Mouse (Mus musculus) intestine, postnatal 0 days (tissue): ENCODE measurements around the gene Rab1b. TPM values are rescaled to one million over a fixed set of nuclear protein-coding genes. Genes with fewer than 3 reads are reported as not detected.
A peak's percentile ranks its signal among the peaks of the same experiment; 100 is the strongest.

Source experiments
- ATAC-seq: fragments of 200-750 bp; cut with Nextera tagmentation; 2 replicates; pipeline ENCODE4 v1.8.0; 2017; ENCODE audit warnings: mild to moderate bottlenecking, moderate TSS enrichment, moderate library complexity
- H3K27ac ChIP-seq: fragments of 300-500 bp; sonication (generic); 2 replicates; pipeline ENCODE4 v1.5.1; 2014; ENCODE audit warnings: mild to moderate bottlenecking, low read depth, low read length, moderate library complexity
- H3K27me3 ChIP-seq: fragments of 300-500 bp; sonication (generic); replicated peaks from 2 replicates; pipeline ENCODE4 v1.6.1; 2014; ENCODE audit warnings: low read length, mixed read lengths; ENCODE audit not compliant: control insufficient read depth, insufficient read depth
- H3K36me3 ChIP-seq: fragments of 300-500 bp; sonication (generic); 2 replicates; pipeline ENCODE4 v1.6.1; 2014; ENCODE audit warnings: mild to moderate bottlenecking, moderate library complexity; ENCODE audit not compliant: control insufficient read depth, insufficient read depth
- H3K4me1 ChIP-seq: fragments of 300-500 bp; sonication (generic); replicated peaks from 2 replicates; pipeline ENCODE4 v1.6.1; 2014; ENCODE audit warnings: antibody characterized with exemption, low read length, mixed read lengths; ENCODE audit not compliant: control insufficient read depth, insufficient read depth
- H3K4me2 ChIP-seq: fragments of 300-500 bp; sonication (generic); replicated peaks from 2 replicates; pipeline ENCODE4 v1.6.1; 2014; ENCODE audit warnings: low read depth, mild to moderate bottlenecking, moderate library complexity
- H3K4me3 ChIP-seq: fragments of 300-500 bp; sonication (generic); 2 replicates; pipeline ENCODE4 v1.5.1; 2014; ENCODE audit warnings: low read depth, low read length
- H3K9ac ChIP-seq: fragments of 300-500 bp; sonication (generic); 2 replicates; pipeline ENCODE4 v1.6.1; 2014; ENCODE audit warnings: mild to moderate bottlenecking, low read depth, low read length
- H3K9me3 ChIP-seq: fragments of 300-500 bp; sonication (generic); 2 replicates; pipeline ENCODE4 v1.6.1; 2016; ENCODE audit warnings: mixed run types; ENCODE audit not compliant: control insufficient read depth
- CTCF ChIP-seq: sonication (generic); IDR thresholded peaks from 2 replicates; pipeline ENCODE4 v1.5.1; 2016; ENCODE audit warnings: low read depth, mild to moderate bottlenecking, control low read depth, antibody characterized with exemption, moderate library complexity
- WGBS: fragments of 180-500 bp; shearing (Covaris S2); extraction: QIAGEN DNeasy Blood & Tissue Kit; methylation state at CpG from one replicate; pipeline ENCODE4 v1.1.7; 2014; 5-methylcytosine and 5-hydroxymethylcytosine counted together
- polyA plus RNA-seq: library from polyadenylated mRNA; unstranded; fragments of >200 nt; fragmentation: Nextera tagmentation; extraction: Ambion mirVana; gene quantifications from 2 replicates; pipeline ENCODE4 v1.2.1, GENCODE M21; 2015

Gene Rab1b
- polyA plus RNA-seq, 1 experiment from 2014 or later: 185 TPM

DNA sequence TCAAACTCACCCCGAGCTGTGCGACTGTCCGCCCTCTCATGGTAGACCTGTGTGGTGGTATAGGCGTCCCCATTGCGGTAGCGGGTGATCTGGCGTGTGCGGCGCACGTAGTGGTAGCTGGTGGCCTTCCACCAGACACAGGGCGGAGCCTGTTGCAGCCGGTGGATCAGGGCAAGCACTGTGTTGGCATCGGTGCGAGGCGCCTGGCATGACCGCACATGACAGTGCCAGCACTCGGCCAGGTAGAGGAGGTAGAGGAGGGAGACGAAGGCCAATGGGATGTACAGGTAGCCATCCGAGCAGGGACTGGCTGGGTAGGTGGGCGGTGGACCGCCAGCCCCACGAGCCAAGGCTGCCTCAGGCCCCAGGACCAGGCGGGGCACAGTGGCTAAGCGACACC is 24.3 kb downstream of the Rab1b start:
- no peak for TF ChIP-seq CTCF
- H3K9ac ChIP-seq: no peak overlapping the region
- H3K4me1 ChIP-seq: 0 out of 2 replicates have a peak, but pooled peaks cover 4% of the 10 kb centered on the region
- no peaks in the 10 kb centered on the region for H3K9me3 ChIP-seq
- H3K4me2 ChIP-seq: no peak overlapping the region
- peaks cover 58% of the 10 kb centered on the region for H3K27me3 ChIP-seq
- 58% methylated on average over 24 of the region's 24 CpGs for WGBS
- no peaks in the 10 kb centered on the region for H3K36me3 ChIP-seq
- H3K27ac ChIP-seq: no peak overlapping the region
- no peak overlapping the region for H3K4me3 ChIP-seq
- ATAC-seq: no peak

- peaks cover 58% of the 10 kb centered on the region for H3K27me3 ChIP-seq
- no peak for ATAC-seq
- H3K4me2 ChIP-seq: no peak overlapping the region
- H3K4me1 ChIP-seq: no peaks in the 10 kb centered on the region
- TF ChIP-seq CTCF: no peak
- no peak overlapping the region for H3K27ac ChIP-seq
- 57% methylated on average over 18 of the region's 18 CpGs for WGBS
- H3K36me3 ChIP-seq: no peaks in the 10 kb centered on the region
- H3K4me3 ChIP-seq: no peak overlapping the region
- H3K9ac ChIP-seq: no peak overlapping the region
- H3K9me3 ChIP-seq: no peaks in the 10 kb centered on the region
These were observed 24.9 kb downstream of the Rab1b start for GRCm38 (mm10) chr19:5082005-5082404.

DNA sequence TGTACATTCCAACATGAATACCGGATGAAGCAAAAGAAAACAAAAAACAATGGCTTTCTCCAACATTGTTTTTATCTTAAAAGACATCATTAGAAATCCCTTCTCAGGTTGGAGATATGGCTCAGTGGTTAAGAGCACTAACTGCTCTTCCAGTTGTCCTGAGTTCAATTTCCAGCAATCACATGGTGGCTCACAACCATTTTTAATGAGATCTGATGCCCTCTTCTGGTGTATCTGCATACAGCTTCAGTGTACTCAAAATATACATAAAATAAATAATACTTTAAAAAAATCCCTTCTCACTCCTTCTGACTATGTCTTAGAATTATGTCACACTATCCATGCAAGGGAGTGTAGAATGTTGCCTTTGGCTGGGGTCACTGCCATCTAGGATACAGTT is 27.6 kb downstream of the Rab1b start:
- H3K9me3 ChIP-seq: no peaks in the 10 kb centered on the region

GRCm38 (mm10) chr19:5073518-5073917 is 33.4 kb downstream of the Rab1b start:
- Histone ChIP-seq H3K9ac (no peak overlapping the region), H3K4me2 (peak overlapping the region; percentile 65), H3K9me3 (no peaks in the 10 kb centered on the region), H3K4me3 (peak overlapping the region; percentile 38; the same call in 1 of the 2 replicates), H3K27ac (no peak overlapping the region), H3K4me1 (no peaks in the 10 kb centered on the region), H3K27me3 (peaks cover 17% of the 10 kb centered on the region), H3K36me3 (no peaks in the 10 kb centered on the region)
- 18% methylated on average over 5 of the region's 5 CpGs for WGBS
- no peak for ATAC-seq
- no peak for TF ChIP-seq CTCF

More for the DNA sequence above, 27.6 kb downstream of the Rab1b start:
- Histone ChIP-seq H3K4me3 (no peak overlapping the region), H3K36me3 (no peaks in the 10 kb centered on the region), H3K27me3 (peaks cover 37% of the 10 kb centered on the region), H3K4me2 (no peak overlapping the region), H3K9ac (no peak overlapping the region), H3K4me1 (no peaks in the 10 kb centered on the region), H3K27ac (no peak overlapping the region)
- ATAC-seq: no peak
- peak; percentile 31; the same call in 1 of the 2 replicates for TF ChIP-seq CTCF
- 100% methylated on average over 1 of the region's 1 CpGs for WGBS

GRCm38 (mm10) chr19:5073028-5073427 is 33.8 kb downstream of the Rab1b start:
- Histone ChIP-seq H3K9me3 (no peaks in the 10 kb centered on the region), H3K4me2 (peak overlapping the region; percentile 65), H3K27me3 (peaks cover 21% of the 10 kb centered on the region), H3K36me3 (no peaks in the 10 kb centered on the region), H3K4me3 (peak overlapping the region; percentile 38), H3K27ac (no peak overlapping the region), H3K4me1 (no peaks in the 10 kb centered on the region), H3K9ac (no peak overlapping the region)
- no peak for ATAC-seq
- WGBS: 2% methylated on average over 15 of the region's 15 CpGs
- peak; percentile 77 for TF ChIP-seq CTCF

DNA sequence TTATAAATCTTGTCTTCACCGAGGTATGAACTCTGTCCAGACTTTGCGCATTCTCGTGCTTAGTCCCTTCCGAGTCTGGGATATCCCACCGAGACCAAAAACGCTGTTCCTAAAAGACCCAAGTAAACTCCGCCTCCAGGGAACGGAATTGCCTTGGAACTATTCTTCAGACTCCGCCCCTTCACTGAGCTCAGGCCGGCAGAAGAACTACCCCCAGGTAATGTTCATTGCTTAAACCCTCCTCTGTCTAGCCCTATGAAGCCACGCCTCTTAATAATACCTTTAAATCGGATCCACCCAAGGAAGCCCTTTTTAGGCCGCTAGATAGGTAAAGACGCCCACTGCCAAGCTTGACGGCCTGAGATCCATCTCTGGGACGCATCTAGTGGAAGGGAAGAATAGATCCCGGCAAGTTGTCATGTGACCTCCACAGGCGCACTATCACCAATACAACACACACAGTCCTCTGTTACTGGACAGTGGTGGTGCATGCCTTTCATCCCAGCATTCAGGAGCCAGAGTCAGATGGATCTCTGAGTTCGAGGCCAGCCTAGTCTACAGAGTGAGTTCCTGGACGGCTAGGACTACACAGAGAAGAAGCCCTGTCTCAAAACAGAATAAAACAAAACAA is 34.4 kb downstream of the Rab1b start:
- WGBS: 3% methylated on average over 20 of the region's 20 CpGs
- Histone ChIP-seq H3K27me3 (peaks cover 24% of the 10 kb centered on the region), H3K4me3 (peak overlapping the region; percentile 38), H3K4me1 (no peaks in the 10 kb centered on the region), H3K9ac (no peak overlapping the region), H3K4me2 (peak overlapping the region; percentile 65), H3K27ac (peak overlapping the region; percentile 6; the same call in 1 of the 2 replicates), H3K36me3 (no peaks in the 10 kb centered on the region), H3K9me3 (no peaks in the 10 kb centered on the region)
- ATAC-seq: peak; percentile 19; the same call in 1 of the 2 replicates
- peak; percentile 12; the same call in 1 of the 2 replicates for TF ChIP-seq CTCF
